Mouse (Mus musculus): ENCODE measurements around the gene Gnas. TPM values are rescaled to one million over a fixed set of nuclear protein-coding genes. Genes with fewer than 3 reads are reported as not detected.

The Gnas gene
- total RNA-seq, 2 experiments from 2014 or later = 1,778 to 1,853 TPM

- H3K27ac ChIP-seq = no peak overlapping the region
- TF ChIP-seq CTCF (IDR thresholded peaks at IDR 0.05) = no peak
- intact Hi-C loops (cut with DNase I) = no loop called here
- no peak for DNase-seq (ENCODE audit: extremely low spot score in 1 of 2, low spot score in 2 of 2)
- no peak overlapping the region for H3K4me3 ChIP-seq
These were observed 11.0 kb upstream of the Gnas start for GRCm38 (mm10) chr2:174273131-174273530.

GRCm38 (mm10) chr2:174273961-174274360 lies 10.2 kb upstream of the Gnas start:
- no peak for DNase-seq (ENCODE audit: extremely low spot score in 1 of 2, low spot score in 2 of 2)
- H3K27ac ChIP-seq = no peak overlapping the region
- TF ChIP-seq CTCF (IDR thresholded peaks at IDR 0.05) = no peak
- no peak overlapping the region for H3K4me3 ChIP-seq
- intact Hi-C loops (cut with DNase I) = no loop called here

GRCm38 (mm10) chr2:174279771-174280170 lies 4.3 kb upstream of the Gnas start:
- intact Hi-C loops (cut with DNase I) = loop anchor here (10.0 kb wide), 1 partner anchor 1095 kb away; no protein-coding TSS in a partner anchor
- no peak for DNase-seq (ENCODE audit: extremely low spot score in 1 of 2, low spot score in 2 of 2)
- TF ChIP-seq CTCF (IDR thresholded peaks at IDR 0.05) = no peak
- H3K4me3 ChIP-seq = no peak overlapping the region
- no peak overlapping the region for H3K27ac ChIP-seq

- no peak for TF ChIP-seq CTCF (IDR thresholded peaks at IDR 0.05)
- Histone ChIP-seq H3K4me3 (no peak overlapping the region), H3K27ac (no peak overlapping the region)
- DNase-seq (ENCODE audit: extremely low spot score in 1 of 2, low spot score in 2 of 2) = no peak
- intact Hi-C loops (cut with DNase I) = loop anchor here (10.0 kb wide), 1 partner anchor 1099 kb away; no protein-coding TSS in a partner anchor
These were observed 779 bp upstream of the Gnas start for GRCm38 (mm10) chr2:174283341-174283740.

GRCm38 (mm10) chr2:174284807-174285457 lies 812 bp downstream of the Gnas start:
- H3K27ac ChIP-seq = no peak overlapping the region
- no peak for TF ChIP-seq CTCF (IDR thresholded peaks at IDR 0.05)
- H3K4me3 ChIP-seq = no peak overlapping the region
- intact Hi-C loops (cut with DNase I) = loop anchor here (2.0 to 10.0 kb wide), 2 partner anchors 698 to 1100 kb away; no protein-coding TSS in a partner anchor
- DNase-seq (ENCODE audit: extremely low spot score in 1 of 2, low spot score in 2 of 2) = no peak

GRCm38 (mm10) chr2:174285921-174286470 lies 1.9 kb downstream of the Gnas start:
- Histone ChIP-seq H3K4me3 (no peak overlapping the region), H3K27ac (no peak overlapping the region)
- TF ChIP-seq CTCF (IDR thresholded peaks at IDR 0.05) = no peak
- no peak for DNase-seq (ENCODE audit: extremely low spot score in 1 of 2, low spot score in 2 of 2)
- intact Hi-C loops (cut with DNase I) = loop anchor here (2.0 to 10.0 kb wide), 2 partner anchors 699 to 1101 kb away; no protein-coding TSS in a partner anchor

- intact Hi-C loops (cut with DNase I) = loop anchor here (10.0 kb wide), 1 partner anchor 1103 kb away; no protein-coding TSS in a partner anchor
- DNase-seq (ENCODE audit: extremely low spot score in 1 of 2, low spot score in 2 of 2) = no peak
- no peak for TF ChIP-seq CTCF (IDR thresholded peaks at IDR 0.05)
- H3K27ac ChIP-seq = no peak overlapping the region
- no peak overlapping the region for H3K4me3 ChIP-seq
These were observed 3.8 kb downstream of the Gnas start for GRCm38 (mm10) chr2:174287921-174288320.

- H3K4me3 ChIP-seq = no peak overlapping the region
- no peak for TF ChIP-seq CTCF (IDR thresholded peaks at IDR 0.05)
- intact Hi-C loops (cut with DNase I) = loop anchor here (10.0 kb wide), 1 partner anchor 1104 kb away; no protein-coding TSS in a partner anchor
- no peak for DNase-seq (ENCODE audit: extremely low spot score in 1 of 2, low spot score in 2 of 2)
- no peak overlapping the region for H3K27ac ChIP-seq
These were observed 4.7 kb downstream of the Gnas start for GRCm38 (mm10) chr2:174288673-174289430.

- DNase-seq (ENCODE audit: extremely low spot score in 1 of 2, low spot score in 2 of 2) = no peak
- TF ChIP-seq CTCF (IDR thresholded peaks at IDR 0.05) = no peak
- H3K4me3 ChIP-seq = no peak overlapping the region
- H3K27ac ChIP-seq = no peak overlapping the region
- intact Hi-C loops (cut with DNase I) = no loop called here
These were observed 7.0 kb downstream of the Gnas start for GRCm38 (mm10) chr2:174291029-174291661.

GRCm38 (mm10) chr2:174291662-174292030 lies 7.5 kb downstream of the Gnas start:
- no peak for DNase-seq (ENCODE audit: extremely low spot score in 1 of 2, low spot score in 2 of 2)
- intact Hi-C loops (cut with DNase I) = no loop called here
- H3K4me3 ChIP-seq = no peak overlapping the region
- no peak overlapping the region for H3K27ac ChIP-seq
- no peak for TF ChIP-seq CTCF (IDR thresholded peaks at IDR 0.05)

- Histone ChIP-seq H3K4me3 (no peak overlapping the region), H3K27ac (no peak overlapping the region)
- no peak for TF ChIP-seq CTCF (IDR thresholded peaks at IDR 0.05)
- DNase-seq (ENCODE audit: extremely low spot score in 1 of 2, low spot score in 2 of 2) = no peak
- intact Hi-C loops (cut with DNase I) = no loop called here
These were observed 10.3 kb downstream of the Gnas start for GRCm38 (mm10) chr2:174294457-174294856.

All from left cerebral cortex, adult 2 months (tissue).